Mouse (Mus musculus): ENCODE data around the gene Tmem63a. TPM values are rescaled to one million over a fixed set of nuclear protein-coding genes. Genes with fewer than 3 reads are reported as not detected.

Tmem63a gene
- total and polyA plus RNA-seq, 3 experiments, result 0.89 to 3.0 (median 2.2) TPM

DNA sequence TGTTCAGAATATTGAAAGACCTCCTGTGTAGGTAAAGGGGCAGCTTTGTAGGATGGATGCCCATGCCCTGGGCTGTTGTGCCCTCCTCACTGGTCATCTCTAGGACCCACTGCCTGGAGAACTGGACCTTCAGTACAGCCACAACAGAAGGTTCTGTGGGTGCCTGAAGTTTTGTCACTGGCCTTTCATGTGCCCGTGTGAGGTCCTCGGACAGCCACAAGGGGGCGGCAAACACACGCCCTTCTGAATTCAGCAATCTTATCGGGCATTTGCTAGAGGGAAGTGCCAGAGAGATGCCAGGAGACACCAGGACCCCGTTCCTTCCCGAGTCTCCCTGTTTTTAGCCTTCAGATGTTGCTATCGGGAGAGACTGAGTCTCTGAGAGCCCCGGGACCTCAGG, 45.6 kb downstream of the Tmem63a start:
- DNase-seq (ENCODE audit: extremely low read depth), result peak; percentile 70
- H3K4me1 ChIP-seq (ENCODE audit: control insufficient read depth in 1 of 2, insufficient read depth in 2 of 2), result peaks cover 0 to 3% of the 10 kb centered on the region in 2 experiments; a peak in 1 of 4 replicates
- peaks cover 0 to 27% of the 10 kb centered on the region in 2 experiments for H3K36me3 ChIP-seq (replicated peaks in 1 of 2; ENCODE audit: control insufficient read depth in 1 of 2, insufficient read depth in 1 of 2, low read length in 1 of 2)
- dilution Hi-C loops (cut with MboI; ENCODE audit: extremely low pct_ligation_motif_present, extremely low pct_unique_long_range_greater_than_20kb, low sequenced_read_pairs), result no loop called here
- peaks cover 3% of the 10 kb centered on the region for H3K27me3 ChIP-seq (replicated peaks)
- H3K9me3 ChIP-seq (replicated peaks; ENCODE audit: low read length), result peaks cover 7% of the 10 kb centered on the region
- H3K9ac ChIP-seq (ENCODE audit: insufficient read depth, low read depth), result no peak overlapping the region
- no peak for TF ChIP-seq ETS1 (conservative IDR thresholded peaks at IDR 0.05; ENCODE audit: low read depth, low read length)
- no peak for TF ChIP-seq NELFE (IDR thresholded peaks at IDR 0.05; ENCODE audit: low read depth, low read length)
- TF ChIP-seq SMC3 (IDR thresholded peaks at IDR 0.05; ENCODE audit: low read depth, low read length), result peak; percentile 75
- peak; percentile 16; the same call in 1 of the 2 replicates for TF ChIP-seq ZC3H11A (IDR thresholded peaks at IDR 0.05; ENCODE audit: low read depth, low read length)
- peak; percentile 84 to 88 for TF ChIP-seq CTCF (conservative IDR thresholded peaks at IDR 0.05 in 1 of 2, IDR thresholded peaks at IDR 0.05 in 1 of 2; ENCODE audit: low read depth in 2 of 2, low read length in 2 of 2)
- TF ChIP-seq RAD21 (IDR thresholded peaks at IDR 0.05; ENCODE audit: low read depth, low read length), result peak; percentile 84
- no peak overlapping the region for H3K4me2 ChIP-seq (ENCODE audit: insufficient read depth, low read depth, poor library complexity, severe bottlenecking)
- H3K4me3 ChIP-seq (replicated peaks in 1 of 3; ENCODE audit: low read depth in 2 of 3, low read length in 2 of 3, poor library complexity in 1 of 3), result no peak overlapping the region
- H3K27ac ChIP-seq (ENCODE audit: insufficient read depth, low read depth), result no peak overlapping the region
- in situ Hi-C loops (cut with MboI; ENCODE audit: low pct_ligation_motif_present, low pct_unique_long_range_greater_than_20kb, low sequenced_read_pairs), result loop anchor here (5.0 kb wide), 1 partner anchor 35 kb away; the partner anchor contains the start of gene Ephx1
- H3K79me2 ChIP-seq (replicated peaks; ENCODE audit: control insufficient read depth, extremely low read depth, insufficient read depth, poor library complexity, severe bottlenecking), result no peaks in the 10 kb centered on the region

DNA sequence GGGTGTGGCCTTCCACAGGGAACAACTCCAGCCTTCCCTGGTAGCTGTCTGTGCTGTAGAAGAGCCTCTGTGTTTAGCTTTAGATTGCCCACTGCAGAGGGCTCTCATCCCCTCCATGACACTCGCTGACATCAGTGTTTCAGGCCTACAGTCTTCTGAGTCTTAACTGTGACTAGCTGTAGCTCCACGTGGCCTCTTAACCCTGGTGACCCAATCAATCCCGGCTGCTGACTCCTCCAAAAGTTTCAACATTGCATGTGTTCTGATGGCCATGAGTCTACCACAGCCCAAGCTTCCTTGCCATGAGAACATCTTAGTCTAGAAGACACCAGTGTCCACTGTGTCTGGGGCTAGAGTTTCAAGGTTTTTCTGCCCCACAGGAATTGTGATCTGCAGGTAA, 48.5 kb downstream of the Tmem63a start:
- dilution Hi-C loops (cut with MboI; ENCODE audit: extremely low pct_ligation_motif_present, extremely low pct_unique_long_range_greater_than_20kb, low sequenced_read_pairs) (no loop called here), in situ Hi-C loops (cut with MboI; ENCODE audit: low pct_ligation_motif_present, low pct_unique_long_range_greater_than_20kb, low sequenced_read_pairs) (no loop called here)
- TF ChIP-seq MEF2A (IDR thresholded peaks at IDR 0.05; ENCODE audit: borderline replicate concordance, low read depth, low read length) (no peak), RCOR1 (conservative IDR thresholded peaks at IDR 0.05; ENCODE audit: low read depth, low read length) (no peak), BHLHE40 (IDR thresholded peaks at IDR 0.05; ENCODE audit: low read depth, low read length) (no peak)
- Histone ChIP-seq H3K27me3 (replicated peaks) (no peaks in the 10 kb centered on the region), H3K9ac (ENCODE audit: insufficient read depth, low read depth) (no peak overlapping the region), H3K79me2 (replicated peaks; ENCODE audit: control insufficient read depth, extremely low read depth, insufficient read depth, poor library complexity, severe bottlenecking) (no peaks in the 10 kb centered on the region), H3K27ac (ENCODE audit: insufficient read depth, low read depth) (no peak overlapping the region), H3K4me3 (replicated peaks in 1 of 3; ENCODE audit: low read depth in 2 of 3, low read length in 2 of 3, poor library complexity in 1 of 3) (no peak overlapping the region), H3K9me3 (replicated peaks; ENCODE audit: low read length) (peaks cover 7% of the 10 kb centered on the region), H3K4me2 (ENCODE audit: insufficient read depth, low read depth, poor library complexity, severe bottlenecking) (no peak overlapping the region), H3K4me1 (ENCODE audit: control insufficient read depth in 1 of 2, insufficient read depth in 2 of 2) (peaks cover 0 to 3% of the 10 kb centered on the region in 2 experiments; a peak in 1 of 4 replicates), H3K36me3 (replicated peaks in 1 of 2; ENCODE audit: control insufficient read depth in 1 of 2, insufficient read depth in 1 of 2, low read length in 1 of 2) (peaks cover 0 to 41% of the 10 kb centered on the region in 2 experiments)
- no peak for DNase-seq (ENCODE audit: extremely low read depth)

DNA sequence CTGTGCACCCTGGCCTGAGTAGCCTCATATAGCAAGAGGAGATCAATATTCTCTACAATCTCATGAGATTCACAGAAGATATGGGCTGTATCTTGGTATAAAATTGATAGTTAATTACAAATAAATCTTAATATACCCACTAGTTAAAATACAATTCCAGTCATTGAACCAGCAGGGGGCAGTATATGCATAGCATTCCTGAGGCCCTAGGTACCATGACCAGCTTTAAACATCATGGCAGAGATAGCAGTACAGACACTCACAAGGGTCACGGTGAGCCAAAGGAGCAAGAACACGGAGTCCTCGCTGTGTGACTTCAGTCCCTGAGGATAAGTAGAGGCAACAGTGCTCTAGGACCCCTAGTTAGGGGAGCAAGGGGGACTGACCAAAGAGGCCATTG, 50.0 kb downstream of the Tmem63a start:
- peak; percentile 66 for DNase-seq (ENCODE audit: extremely low read depth)
- H3K4me2 ChIP-seq (ENCODE audit: insufficient read depth, low read depth, poor library complexity, severe bottlenecking), result no peak overlapping the region
- TF ChIP-seq SMC3 (IDR thresholded peaks at IDR 0.05; ENCODE audit: low read depth, low read length), result peak; percentile 80
- peak; percentile 72 to 87 for TF ChIP-seq CTCF (conservative IDR thresholded peaks at IDR 0.05 in 1 of 2, IDR thresholded peaks at IDR 0.05 in 1 of 2; ENCODE audit: low read depth in 2 of 2, low read length in 2 of 2)
- peak; percentile 30 for TF ChIP-seq ZC3H11A (IDR thresholded peaks at IDR 0.05; ENCODE audit: low read depth, low read length)
- TF ChIP-seq RAD21 (IDR thresholded peaks at IDR 0.05; ENCODE audit: low read depth, low read length), result peak; percentile 91
- no peak for TF ChIP-seq MYC (IDR thresholded peaks at IDR 0.05; ENCODE audit: low read depth, low read length)
- H3K4me3 ChIP-seq (replicated peaks in 1 of 3; ENCODE audit: low read depth in 2 of 3, low read length in 2 of 3, poor library complexity in 1 of 3), result no peak overlapping the region
- dilution Hi-C loops (cut with MboI; ENCODE audit: extremely low pct_ligation_motif_present, extremely low pct_unique_long_range_greater_than_20kb, low sequenced_read_pairs), result no loop called here
- peaks cover 0 to 3% of the 10 kb centered on the region in 2 experiments; a peak in 1 of 4 replicates for H3K4me1 ChIP-seq (ENCODE audit: control insufficient read depth in 1 of 2, insufficient read depth in 2 of 2)
- H3K9me3 ChIP-seq (replicated peaks; ENCODE audit: low read length), result no peaks in the 10 kb centered on the region
- H3K79me2 ChIP-seq (replicated peaks; ENCODE audit: control insufficient read depth, extremely low read depth, insufficient read depth, poor library complexity, severe bottlenecking), result no peaks in the 10 kb centered on the region
- H3K27me3 ChIP-seq (replicated peaks), result no peaks in the 10 kb centered on the region
- H3K36me3 ChIP-seq (replicated peaks in 1 of 2; ENCODE audit: control insufficient read depth in 1 of 2, insufficient read depth in 1 of 2, low read length in 1 of 2), result peaks cover 0 to 45% of the 10 kb centered on the region in 2 experiments
- in situ Hi-C loops (cut with MboI; ENCODE audit: low pct_ligation_motif_present, low pct_unique_long_range_greater_than_20kb, low sequenced_read_pairs), result no loop called here
- H3K27ac ChIP-seq (ENCODE audit: insufficient read depth, low read depth), result no peak overlapping the region
- H3K9ac ChIP-seq (ENCODE audit: insufficient read depth, low read depth), result no peak overlapping the region
